Mouse (Mus musculus): ENCODE results near the gene Gimap8.

The Gimap8 gene

DNA sequence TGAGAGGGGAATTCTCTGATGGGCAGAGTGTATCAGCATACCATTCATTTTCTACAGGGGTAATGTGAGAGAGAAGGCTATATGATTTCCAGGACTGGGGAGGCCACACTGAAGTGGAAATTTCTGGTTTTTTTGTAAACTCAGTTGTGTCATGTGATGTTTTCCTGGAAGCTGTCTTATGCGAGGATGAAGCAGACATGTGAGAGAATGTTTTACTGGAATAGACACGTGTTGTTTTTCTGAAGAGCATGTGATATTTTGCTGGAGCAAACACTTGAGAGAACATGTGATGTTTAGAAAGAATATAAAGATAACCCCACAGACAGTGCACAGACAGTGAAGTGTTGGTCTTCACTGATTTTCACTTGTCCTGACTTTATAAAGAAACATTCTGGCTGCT is 8.5 kb upstream of the Gimap8 start:
- DNase-seq, result no peak

DNA sequence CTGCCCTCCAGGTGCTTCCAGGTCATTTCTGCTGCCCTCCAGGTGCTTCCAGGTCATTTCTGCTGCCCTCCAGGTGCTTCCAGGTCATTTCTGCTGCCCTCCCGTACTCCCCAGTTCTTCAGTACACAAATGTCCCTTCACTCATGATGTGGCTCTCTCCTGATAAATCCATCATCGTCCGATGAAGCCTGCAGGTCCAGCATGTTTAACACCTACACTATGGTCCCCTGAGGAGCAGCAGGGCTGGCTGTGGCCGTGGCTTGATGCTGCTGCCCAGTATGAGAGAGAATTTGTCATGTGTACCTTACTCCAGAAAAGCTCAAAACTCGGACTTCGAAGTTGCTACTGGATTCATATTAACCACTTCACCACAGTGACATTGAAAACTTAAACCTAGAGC is 5.6 kb upstream of the Gimap8 start:
- no peak for DNase-seq

GRCm38 (mm10) chr6:48642764-48643292 is 4.2 kb upstream of the Gimap8 start:
- DNase-seq, result no peak

- DNase-seq, result peak; percentile 58
Observed at GRCm38 (mm10) chr6:48645660-48646308, 1.2 kb upstream of the Gimap8 start.

DNA sequence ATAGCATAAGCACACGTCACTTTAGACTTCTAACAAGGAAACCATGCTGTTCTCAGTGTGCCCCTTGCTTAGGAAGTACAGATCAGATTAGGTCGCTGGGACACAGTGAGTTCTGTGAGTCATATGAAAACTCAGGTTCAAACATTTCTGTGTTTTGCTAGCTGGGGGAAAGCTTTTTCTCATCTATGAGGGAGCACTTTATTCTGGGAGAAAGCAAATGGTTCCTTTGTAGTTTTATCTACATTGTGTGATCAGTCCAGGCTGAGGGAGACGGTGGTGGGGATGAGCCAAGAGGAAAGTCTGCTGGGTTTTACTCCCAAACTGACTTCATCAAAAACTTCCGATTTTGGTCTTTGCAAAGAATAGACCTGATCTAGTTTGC is 734 bp upstream of the Gimap8 start:
- no peak for DNase-seq

DNA sequence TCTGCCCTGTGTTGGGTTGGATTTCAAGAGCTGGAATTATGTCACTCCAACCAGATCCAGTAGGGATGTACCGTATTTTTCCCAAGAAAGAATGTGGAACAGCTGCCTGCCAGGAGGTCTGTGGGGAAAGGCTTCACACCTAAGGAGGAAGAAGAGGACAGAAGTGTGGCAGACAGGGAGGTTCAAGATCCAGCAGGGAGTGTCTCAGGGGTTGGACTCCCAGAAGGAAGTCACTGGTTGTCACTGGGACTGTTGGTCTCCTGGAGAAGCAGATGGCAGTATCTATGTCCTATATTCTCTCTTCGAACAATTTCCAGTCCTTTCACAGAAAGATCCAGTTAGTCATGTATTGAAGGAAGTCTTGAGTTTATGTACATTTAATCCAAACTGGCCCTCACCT is 577 bp downstream of the Gimap8 start:
- no peak for DNase-seq

GRCm38 (mm10) chr6:48648779-48649178 is 1.7 kb downstream of the Gimap8 start:
- no peak for DNase-seq

DNA sequence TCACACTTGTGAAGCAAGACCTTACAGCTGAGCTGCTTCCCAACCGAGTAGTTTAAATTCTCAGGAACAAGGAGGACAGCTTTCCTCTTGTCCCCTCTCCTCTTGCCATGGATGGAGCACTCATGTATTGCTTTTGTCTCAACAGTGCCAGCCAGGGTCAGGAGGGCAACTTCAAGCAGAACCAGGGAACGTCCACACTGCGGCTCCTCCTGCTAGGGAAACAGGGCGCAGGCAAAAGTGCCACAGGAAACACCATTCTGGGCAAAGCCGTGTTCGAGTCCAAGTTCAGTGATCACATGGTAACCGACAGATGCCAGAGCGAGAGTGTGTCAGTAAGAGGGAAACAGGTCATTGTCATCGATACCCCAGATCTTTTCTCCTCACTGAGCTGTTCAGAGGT is 3.0 kb downstream of the Gimap8 start:
- DNase-seq, result no peak

GRCm38 (mm10) chr6:48658721-48659120 is 11.7 kb downstream of the Gimap8 start:
- DNase-seq, result no peak

DNA sequence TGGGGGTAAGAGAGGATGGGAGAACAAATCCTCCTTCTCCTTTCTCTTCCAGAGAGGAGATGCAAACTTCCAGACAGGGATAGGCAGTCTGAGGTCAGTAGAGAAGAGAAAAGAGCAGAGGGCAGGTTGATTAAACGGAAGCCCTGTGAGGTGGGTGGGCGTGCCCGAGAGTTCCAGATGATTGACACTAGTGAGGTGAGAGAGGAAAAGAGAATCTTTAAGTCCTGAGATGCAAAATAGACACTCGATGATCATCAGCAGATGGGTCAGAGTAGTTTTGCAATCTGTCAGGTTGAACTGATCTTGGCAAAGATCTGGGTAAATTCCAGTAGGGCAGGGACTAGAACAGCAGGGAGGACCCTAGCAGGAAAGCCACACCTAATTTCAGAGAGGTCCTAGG is 17.7 kb downstream of the Gimap8 start:
- DNase-seq, result no peak

DNA sequence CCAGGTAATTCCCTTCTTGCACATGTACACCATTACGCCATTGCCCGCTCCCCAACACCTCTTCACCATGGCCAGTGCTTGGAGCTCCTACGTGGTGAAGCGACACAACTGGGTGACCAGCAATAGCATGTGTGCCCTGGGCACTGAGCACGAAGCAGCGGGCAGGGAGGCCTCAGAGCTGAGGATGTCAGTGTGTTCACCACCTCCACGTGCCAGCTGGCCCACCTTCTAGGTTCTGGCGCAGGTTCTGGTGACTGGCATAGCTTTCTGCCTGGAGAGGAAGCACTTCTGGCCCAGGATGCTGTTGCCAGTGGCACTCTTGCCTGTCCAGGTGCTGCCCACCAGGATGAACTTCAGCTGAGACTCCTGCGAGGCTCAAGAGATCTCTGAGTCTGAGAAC is 18.4 kb downstream of the Gimap8 start:
- DNase-seq, result no peak

DNA sequence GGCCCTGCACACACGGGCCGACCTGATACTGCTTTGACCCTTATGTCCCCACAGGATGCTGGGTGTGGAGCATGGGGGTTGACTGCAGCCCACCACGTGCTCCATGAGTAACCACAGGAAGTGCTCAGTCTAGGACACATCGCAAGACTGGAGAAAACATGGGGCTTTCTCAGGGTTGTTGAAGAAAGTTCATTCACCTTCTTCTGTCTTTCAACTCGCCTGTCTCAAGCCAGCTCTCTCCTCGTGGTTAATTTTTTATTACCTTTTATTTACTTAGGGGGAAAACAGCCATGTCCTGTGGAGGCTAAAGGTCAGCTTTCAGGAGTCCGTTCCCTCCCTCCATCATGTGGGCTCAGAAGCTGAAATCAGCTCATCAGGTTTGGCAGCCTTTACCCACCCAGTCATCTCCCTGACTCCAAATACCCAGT is 19.1 kb downstream of the Gimap8 start:
- no peak for DNase-seq

GRCm38 (mm10) chr6:48668022-48668421 is 21.0 kb downstream of the Gimap8 start:
- no peak for DNase-seq

DNA sequence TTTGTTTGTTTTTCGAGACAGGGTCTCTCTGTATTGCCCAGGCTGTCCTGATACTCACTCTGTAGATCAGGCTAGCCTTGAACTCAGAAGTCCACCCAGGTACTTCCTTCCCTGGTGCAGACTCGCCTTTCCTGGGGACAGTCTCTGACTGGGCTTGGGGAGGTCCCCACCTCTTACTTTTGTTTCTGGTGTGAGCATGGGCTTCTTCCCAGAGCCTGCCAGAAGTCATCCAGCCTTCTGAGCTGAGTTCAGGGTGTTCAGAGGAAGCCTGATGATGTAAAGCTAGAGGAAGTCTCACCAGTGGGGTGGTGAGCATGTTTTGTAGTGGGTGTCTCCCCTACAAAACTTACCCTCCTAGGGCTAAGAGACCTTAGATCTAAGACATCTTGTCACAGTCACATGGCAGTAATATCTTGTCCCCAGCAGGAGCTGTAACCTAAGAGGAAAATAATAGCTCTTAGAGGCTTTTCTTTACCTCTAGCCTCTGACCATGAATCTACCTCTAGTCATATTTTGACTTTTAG is 22.5 kb downstream of the Gimap8 start:
- no peak for DNase-seq

DNA sequence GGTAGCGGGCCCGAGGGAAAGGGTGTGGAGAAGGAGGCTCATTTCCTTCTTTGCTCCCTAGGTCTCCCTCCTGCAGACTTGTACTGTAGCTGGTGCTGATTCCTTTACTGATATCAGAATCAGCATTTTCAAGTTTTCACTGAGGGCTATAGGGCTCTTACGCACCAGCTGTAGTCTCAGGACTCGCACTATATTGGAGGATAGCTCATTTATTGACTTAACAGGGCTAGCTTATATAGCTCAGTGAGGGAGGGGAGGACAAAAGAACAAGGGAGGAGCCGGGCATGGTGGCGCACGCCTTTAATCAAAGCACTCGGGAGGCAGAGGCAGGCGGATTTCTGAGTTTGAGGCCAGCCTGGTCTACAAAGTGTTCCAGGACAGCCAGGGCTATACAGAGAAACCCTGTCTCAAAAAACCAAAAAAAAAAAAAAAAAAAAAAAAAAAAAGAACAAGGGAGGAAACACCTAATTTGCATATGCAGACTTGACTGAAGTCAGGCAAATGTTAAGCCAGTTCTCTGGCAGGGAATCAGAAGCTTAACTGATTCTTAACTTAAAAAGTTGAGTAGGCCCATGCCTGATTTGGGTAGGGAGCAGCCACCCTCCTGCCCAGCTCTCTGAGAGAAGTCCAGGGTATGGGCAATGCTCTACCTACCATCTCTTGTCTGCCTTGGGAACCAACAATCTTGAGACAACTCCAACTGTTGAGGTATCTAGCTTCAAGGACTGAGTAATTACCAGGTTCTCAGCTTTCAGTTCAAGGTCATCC is 27.4 kb downstream of the Gimap8 start:
- DNase-seq, result no peak

- no peak for DNase-seq
Observed at GRCm38 (mm10) chr6:48675400-48675930, 28.4 kb downstream of the Gimap8 start.

GRCm38 (mm10) chr6:48675931-48676859 is 29.2 kb downstream of the Gimap8 start, which contains the start of gene Gimap9:
Gene Gimap9 (plus strand): TSS chr6:48676129.
- DNase-seq, result no peak

GRCm38 (mm10) chr6:48676860-48677415 is 29.9 kb downstream of the Gimap8 start:
- no peak for DNase-seq

- DNase-seq, result no peak
Observed at GRCm38 (mm10) chr6:48677492-48678345, 30.7 kb downstream of the Gimap8 start.

GRCm38 (mm10) chr6:48678391-48678790 is 31.4 kb downstream of the Gimap8 start:
- no peak for DNase-seq

GRCm38 (mm10) chr6:48679701-48680100 is 32.7 kb downstream of the Gimap8 start:
- DNase-seq, result no peak
